Mouse (Mus musculus) MEL (cell line): ENCODE data around the gene Kat8. TPM values are rescaled to one million over a fixed set of nuclear protein-coding genes. Genes with fewer than 3 reads are reported as not detected.
A peak's percentile ranks its signal among the peaks of the same experiment; 100 is the strongest.

ENCODE experiments used
- DNase-seq: peaks from one replicate; pipeline ENCODE4 v3.0.0; 2011; ENCODE audit warnings: low read depth, low spot score
- H3K27ac ChIP-seq: 2 replicates; pipeline ENCODE4 v1.5.1; 2012; ENCODE audit warnings: low read depth, mild to moderate bottlenecking, control low read depth, low read length, moderate library complexity; ENCODE audit not compliant: control insufficient read depth
- H3K27me3 ChIP-seq, 2 experiments: fragments of 150-350 bp in 1 of 2; sonication (generic) in 1 of 2; 2 replicates each; pipeline ENCODE4 v1.6.1; 2012; ENCODE audit warnings: low read length in 2 of 2, mild to moderate bottlenecking in 2 of 2, improper control_type of control experiment in 1 of 2, moderate library complexity in 1 of 2; ENCODE audit not compliant: insufficient read depth in 2 of 2, control insufficient read depth in 1 of 2
- H3K36me3 ChIP-seq, 2 experiments: 2 replicates each; pipeline ENCODE4 v1.6.1; 2012 to 2014; ENCODE audit warnings: low read length in 2 of 2, improper control_type of control experiment in 1 of 2, inconsistent platforms in 1 of 2, mild to moderate bottlenecking in 1 of 2; ENCODE audit not compliant: insufficient read depth in 2 of 2, control insufficient read depth in 1 of 2
- H3K4me1 ChIP-seq, 2 experiments: fragments of 150-350 bp in 1 of 2; sonication (generic) in 1 of 2; 2 replicates each; pipeline ENCODE4 v1.6.1; 2012; ENCODE audit warnings: low read length in 2 of 2, improper control_type of control experiment in 1 of 2, mild to moderate bottlenecking in 1 of 2; ENCODE audit not compliant: insufficient read depth in 2 of 2, control insufficient read depth in 1 of 2
- H3K4me3 ChIP-seq, 2 experiments: fragments of 150-350 bp in 1 of 2; sonication (generic) in 1 of 2; 2 replicates each; pipeline ENCODE4 v1.5.1; 2012; ENCODE audit warnings: low read depth in 2 of 2, low read length in 2 of 2, mild to moderate bottlenecking in 2 of 2, moderate library complexity in 2 of 2, control low read depth in 1 of 2, improper control_type of control experiment in 1 of 2; ENCODE audit not compliant: control insufficient read depth in 1 of 2, insufficient read depth in 1 of 2
- H3K79me2 ChIP-seq: 2 replicates; pipeline ENCODE4 v1.6.1; 2012; ENCODE audit warnings: mild to moderate bottlenecking, low read length, moderate library complexity; ENCODE audit not compliant: control insufficient read depth, poor library complexity, insufficient read depth
- H3K9ac ChIP-seq: 2 replicates; pipeline ENCODE4 v1.6.1; 2012; ENCODE audit warnings: low read depth, mild to moderate bottlenecking, control low read depth, low read length, moderate library complexity; ENCODE audit not compliant: control insufficient read depth, poor library complexity, severe bottlenecking
- H3K9me3 ChIP-seq: fragments of 150-350 bp; sonication (generic); replicated peaks from 2 replicates; pipeline ENCODE4 v1.6.1; 2012; ENCODE audit warnings: mild to moderate bottlenecking, low read length, improper control_type of control experiment, moderate library complexity; ENCODE audit not compliant: insufficient read depth
- BHLHE40 ChIP-seq: IDR thresholded peaks from 2 replicates; pipeline ENCODE4 v1.6.1; 2012; ENCODE audit warnings: low read depth, mild to moderate bottlenecking, inconsistent platforms, low read length, improper control_type of control experiment, borderline replicate concordance
- CHD1 ChIP-seq: IDR thresholded peaks from 2 replicates; pipeline ENCODE4 v1.6.1; 2012; ENCODE audit warnings: low read depth, mild to moderate bottlenecking, inconsistent platforms, low read length, improper control_type of control experiment
- CHD2 ChIP-seq: IDR thresholded peaks from 2 replicates; pipeline ENCODE4 v1.6.1; 2011; ENCODE audit warnings: low read length, improper control_type of control experiment
- CTCF ChIP-seq, 3 experiments: IDR thresholded peaks in 2 of 3; conservative IDR thresholded peaks in 1 of 3; 2 replicates each; pipeline ENCODE4 v1.5.1; 2011 to 2012; ENCODE audit warnings: low read length in 3 of 3, low read depth in 2 of 3, mild to moderate bottlenecking in 2 of 3, improper control_type of control experiment in 1 of 3, inconsistent platforms in 1 of 3, mixed read lengths in 1 of 3, moderate library complexity in 1 of 3; ENCODE audit not compliant: control insufficient read depth in 1 of 3, insufficient read depth in 1 of 3, poor library complexity in 1 of 3, severe bottlenecking in 1 of 3
- E2F4 ChIP-seq: IDR thresholded peaks from 2 replicates; pipeline ENCODE4 v1.6.1; 2011; ENCODE audit warnings: low read depth, low read length, improper control_type of control experiment, borderline replicate concordance
- ELF1 ChIP-seq: IDR thresholded peaks from 2 replicates; pipeline ENCODE4 v1.6.1; 2014; ENCODE audit warnings: low read depth, mild to moderate bottlenecking, inconsistent platforms, low read length, improper control_type of control experiment, moderate library complexity
- EP300 ChIP-seq, 2 experiments: IDR thresholded peaks; 2 replicates each; pipeline ENCODE4 v1.6.1; 2011; ENCODE audit warnings: improper control_type of control experiment in 2 of 2, low read length in 2 of 2, low read depth in 1 of 2, mild to moderate bottlenecking in 1 of 2
- GABPA ChIP-seq: IDR thresholded peaks from 2 replicates; pipeline ENCODE4 v1.6.1; 2012; ENCODE audit warnings: low read depth, mild to moderate bottlenecking, inconsistent platforms, low read length, improper control_type of control experiment, moderate library complexity
- GATA1 ChIP-seq: IDR thresholded peaks from 2 replicates; pipeline ENCODE4 v1.6.1; 2011; ENCODE audit warnings: low read depth, low read length, improper control_type of control experiment
- HCFC1 ChIP-seq: IDR thresholded peaks from 2 replicates; pipeline ENCODE4 v1.6.1; 2012; ENCODE audit warnings: low read depth, mild to moderate bottlenecking, inconsistent platforms, low read length, improper control_type of control experiment, moderate library complexity
- JUND ChIP-seq: IDR thresholded peaks from 2 replicates; pipeline ENCODE4 v1.6.1; 2011; ENCODE audit warnings: low read depth, mild to moderate bottlenecking, improper control_type of control experiment, low read length
- KAT2A ChIP-seq: conservative IDR thresholded peaks from 2 replicates; pipeline ENCODE4 v1.6.1; 2012; ENCODE audit warnings: low read depth, low read length, improper control_type of control experiment, inconsistent platforms
- MAFK ChIP-seq: IDR thresholded peaks from 2 replicates; pipeline ENCODE4 v1.6.1; 2011; ENCODE audit warnings: low read depth, mild to moderate bottlenecking, low read length, improper control_type of control experiment, borderline replicate concordance
- MAX ChIP-seq: IDR thresholded peaks from 2 replicates; pipeline ENCODE4 v1.6.1; 2011; ENCODE audit warnings: low read length, improper control_type of control experiment
- MAZ ChIP-seq: IDR thresholded peaks from 2 replicates; pipeline ENCODE4 v1.6.1; 2012; ENCODE audit warnings: low read depth, mild to moderate bottlenecking, inconsistent platforms, low read length, improper control_type of control experiment
- MXI1 ChIP-seq: IDR thresholded peaks from 2 replicates; pipeline ENCODE4 v1.6.1; 2011; ENCODE audit warnings: mild to moderate bottlenecking, low read depth, low read length, improper control_type of control experiment
- MYB ChIP-seq: IDR thresholded peaks from 2 replicates; pipeline ENCODE4 v1.6.1; 2011; ENCODE audit warnings: mild to moderate bottlenecking, low read depth, low read length, improper control_type of control experiment
- NELFE ChIP-seq: IDR thresholded peaks from 2 replicates; pipeline ENCODE4 v1.6.1; 2011; ENCODE audit warnings: low read depth, low read length, improper control_type of control experiment
- NRF1 ChIP-seq: IDR thresholded peaks from 2 replicates; pipeline ENCODE4 v1.6.1; 2014; ENCODE audit warnings: low read depth, mild to moderate bottlenecking, inconsistent platforms, low read length, improper control_type of control experiment, moderate library complexity; ENCODE audit not compliant: poor library complexity, insufficient read depth, severe bottlenecking
- POLR2A ChIP-seq, 2 experiments: IDR thresholded peaks; 2 replicates each; pipeline ENCODE4 v1.6.1; 2011 to 2012; ENCODE audit warnings: low read length in 2 of 2, mild to moderate bottlenecking in 2 of 2, control low read depth in 1 of 2, improper control_type of control experiment in 1 of 2, low read depth in 1 of 2, moderate library complexity in 1 of 2; ENCODE audit not compliant: control insufficient read depth in 1 of 2, insufficient read depth in 1 of 2, poor library complexity in 1 of 2
- POLR2AphosphoS2 ChIP-seq: IDR thresholded peaks from 2 replicates; pipeline ENCODE4 v1.6.1; 2011; ENCODE audit warnings: low read length, improper control_type of control experiment
- POLR2AphosphoS5 ChIP-seq: IDR thresholded peaks from 2 replicates; pipeline ENCODE4 v1.6.1; 2012; ENCODE audit warnings: low read depth, borderline replicate concordance, mild to moderate bottlenecking, inconsistent platforms, low read length, moderate library complexity, mixed read lengths
- RCOR1 ChIP-seq: IDR thresholded peaks from 2 replicates; pipeline ENCODE4 v1.6.1; 2012; ENCODE audit warnings: low read depth, mild to moderate bottlenecking, inconsistent platforms, low read length, improper control_type of control experiment
- SIN3A ChIP-seq: IDR thresholded peaks from 2 replicates; pipeline ENCODE4 v1.6.1; 2012; ENCODE audit warnings: low read length, improper control_type of control experiment, inconsistent platforms
- TAL1 ChIP-seq: IDR thresholded peaks from 2 replicates; pipeline ENCODE4 v1.6.1; 2012; ENCODE audit warnings: mild to moderate bottlenecking, inconsistent platforms, low read length, moderate library complexity, mixed read lengths
- TBP ChIP-seq: IDR thresholded peaks from 2 replicates; pipeline ENCODE4 v1.8.0; 2011; ENCODE audit warnings: low read depth, low read length, improper control_type of control experiment
- TCF12 ChIP-seq: IDR thresholded peaks from 2 replicates; pipeline ENCODE4 v1.6.1; 2014; ENCODE audit warnings: low read depth, mild to moderate bottlenecking, inconsistent platforms, low read length, improper control_type of control experiment, moderate library complexity
- UBTF ChIP-seq: IDR thresholded peaks from 2 replicates; pipeline ENCODE4 v1.6.1; 2012; ENCODE audit warnings: low read depth, mild to moderate bottlenecking, inconsistent platforms, low read length, improper control_type of control experiment, moderate library complexity, borderline replicate concordance; ENCODE audit not compliant: insufficient read depth
- USF1 ChIP-seq: IDR thresholded peaks from 2 replicates; pipeline ENCODE4 v1.6.1; 2014; ENCODE audit warnings: low read depth, mild to moderate bottlenecking, inconsistent platforms, low read length, improper control_type of control experiment, moderate library complexity
- USF2 ChIP-seq, 2 experiments: IDR thresholded peaks; 2 replicates each; pipeline ENCODE4 v1.6.1; 2011 to 2012; ENCODE audit warnings: improper control_type of control experiment in 2 of 2, low read length in 2 of 2, borderline replicate concordance in 1 of 2, inconsistent platforms in 1 of 2, low read depth in 1 of 2, mild to moderate bottlenecking in 1 of 2; ENCODE audit not compliant: insufficient read depth in 1 of 2
- ZKSCAN1 ChIP-seq: IDR thresholded peaks from 2 replicates; pipeline ENCODE4 v1.6.1; 2012; ENCODE audit warnings: low read depth, mild to moderate bottlenecking, inconsistent platforms, low read length, improper control_type of control experiment, moderate library complexity
- ZMIZ1 ChIP-seq: IDR thresholded peaks from 2 replicates; pipeline ENCODE4 v1.6.1; 2012; ENCODE audit warnings: low read depth, mild to moderate bottlenecking, inconsistent platforms, low read length, improper control_type of control experiment, moderate library complexity
- ZNF384 ChIP-seq: IDR thresholded peaks from 2 replicates; pipeline ENCODE4 v1.6.1; 2012; ENCODE audit warnings: low read depth, mild to moderate bottlenecking, inconsistent platforms, low read length, improper control_type of control experiment
- polyA plus RNA-seq, 2 experiments: library from polyadenylated mRNA; stranded (reverse) in 1 of 2; unstranded in 1 of 2; fragments of >175 nt in 1 of 2; fragments of >200 nt in 1 of 2; gene quantifications; 2 replicates each; pipeline versions ENCODE4 v1.2.1 to v1.2.4; 2012; ENCODE audit warnings: low replicate concordance in 2 of 2, low read depth in 1 of 2; ENCODE audit not compliant: insufficient read length in 2 of 2, insufficient read depth in 1 of 2, missing spikeins in 1 of 2
- total RNA-seq: library from RNA; depleted of rRNA; stranded (reverse); fragments of 300-350 nt; gene quantifications from 2 replicates; pipeline ENCODE4 v1.2.3, GENCODE M21; 2012

Gene Kat8
- total and polyA plus RNA-seq, 3 experiments: 39.5 to 45.8 TPM; not detected in 1

GRCm38 (mm10) chr7:127876041-127876466 lies 36.3 kb upstream of the Kat8 start, which contains the start of gene Zfp646:
Gene Zfp646, plus strand, starts transcription at chr7:127876221.
- H3K27ac ChIP-seq: peak within 1 kb of the TSS; percentile 85

GRCm38 (mm10) chr7:127876467-127877348 lies 35.6 kb upstream of the Kat8 start, which contains the start of gene Zfp668:
Gene Zfp668, minus strand, starts transcription at chr7:127876828.
- peak within 1 kb of the TSS; percentile 85 for H3K27ac ChIP-seq
- DNase-seq: peak; percentile 98
- H3K9ac ChIP-seq: peak within 1 kb of the TSS; percentile 90
- H3K4me1 ChIP-seq: peaks cover 0 to 16% of the 10 kb centered on the region in 2 experiments; a peak in 3 of 4 replicates
- no peaks in the 10 kb centered on the region for H3K27me3 ChIP-seq
- H3K9me3 ChIP-seq: no peaks in the 10 kb centered on the region
- H3K79me2 ChIP-seq: peaks cover 66% of the 10 kb centered on the region
- H3K4me3 ChIP-seq: peak within 1 kb of the TSS; percentile 81 to 86
- peaks cover 0 to 18% of the 10 kb centered on the region in 2 experiments for H3K36me3 ChIP-seq
- TF ChIP-seq MAFK (no peak), MAX (peak; percentile 62), GABPA (no peak; the same call in 1 of the 2 replicates), POLR2AphosphoS2 (peak; percentile 71; the same call in 1 of the 2 replicates), EP300 (IDR thresholded peaks at IDR 0.05; ENCODE audit: low read depth in 1 of 2, low read length in 2 of 2) (no peak), TCF12 (peak; percentile 68), CHD2 (no peak; the same call in 1 of the 2 replicates), TAL1 (no peak), KAT2A (peak; percentile 89), NRF1 (peak; percentile 76), NELFE (peak; percentile 52), MAZ (peak; percentile 94), CHD1 (peak; percentile 44; the same call in 1 of the 2 replicates), TBP (peak; percentile 75), SIN3A (peak; percentile 93), RCOR1 (peak; percentile 68), ZKSCAN1 (no peak), HCFC1 (peak; percentile 97)

More at GRCm38 (mm10) chr7:127876041-127876466, 36.3 kb upstream of the Kat8 start, which contains the start of gene Zfp646:
- TF ChIP-seq POLR2A (IDR thresholded peaks at IDR 0.05; ENCODE audit: control insufficient read depth in 1 of 2, insufficient read depth in 1 of 2, low read depth in 1 of 2, low read length in 2 of 2, poor library complexity in 1 of 2) (peak; percentile 36 to 69; a peak in 3 of 4 replicates), POLR2AphosphoS2 (no peak), ZNF384 (no peak), ELF1 (peak; percentile 85), SIN3A (peak; percentile 72; the same call in 1 of the 2 replicates), MXI1 (peak; percentile 23; the same call in 1 of the 2 replicates), POLR2AphosphoS5 (no peak), UBTF (no peak), USF1 (no peak), BHLHE40 (no peak), TBP (no peak), USF2 (IDR thresholded peaks at IDR 0.05; ENCODE audit: borderline replicate concordance in 1 of 2, insufficient read depth in 1 of 2, low read depth in 1 of 2, low read length in 2 of 2) (no peak), CTCF (IDR thresholded peaks at IDR 0.05 in 2 of 3, conservative IDR thresholded peaks at IDR 0.05 in 1 of 3; ENCODE audit: control insufficient read depth in 1 of 3, insufficient read depth in 1 of 3, low read depth in 2 of 3, low read length in 3 of 3, poor library complexity in 1 of 3, severe bottlenecking in 1 of 3) (no peak), GATA1 (no peak), JUND (no peak), E2F4 (no peak), MAX (0 out of 2 replicates have a peak, but pooled peaks have one; percentile 12), GABPA (no peak), TCF12 (peak; percentile 49), MYB (no peak), ZMIZ1 (no peak; the same call in 1 of the 2 replicates), ZKSCAN1 (no peak), KAT2A (peak; percentile 46; the same call in 1 of the 2 replicates), NELFE (peak; percentile 59), EP300 (IDR thresholded peaks at IDR 0.05; ENCODE audit: low read depth in 1 of 2, low read length in 2 of 2) (no peak), MAZ (no peak; the same call in 1 of the 2 replicates)
- H3K79me2 ChIP-seq: peaks cover 61% of the 10 kb centered on the region
- no peaks in the 10 kb centered on the region for H3K27me3 ChIP-seq
- H3K36me3 ChIP-seq: peaks cover 0 to 18% of the 10 kb centered on the region in 2 experiments
- peak; percentile 94 for DNase-seq
- peaks cover 0 to 16% of the 10 kb centered on the region in 2 experiments; a peak in 3 of 4 replicates for H3K4me1 ChIP-seq
- no peaks in the 10 kb centered on the region for H3K9me3 ChIP-seq
- peak within 1 kb of the TSS; percentile 81 to 86 for H3K4me3 ChIP-seq
- H3K9ac ChIP-seq: peak within 1 kb of the TSS; percentile 90
